Mouse (Mus musculus): ENCODE data around the gene Mchr1. TPM values are rescaled to one million over a fixed set of nuclear protein-coding genes. Genes with fewer than 3 reads are reported as not detected.

The Mchr1 gene
- total and polyA plus RNA-seq, 3 experiments: not detected

- Histone ChIP-seq H3K4me3 (replicated peaks in 1 of 3; ENCODE audit: low read depth in 2 of 3, low read length in 2 of 3, poor library complexity in 1 of 3) (no peak overlapping the region), H3K9ac (ENCODE audit: insufficient read depth, low read depth) (no peak overlapping the region), H3K79me2 (replicated peaks; ENCODE audit: control insufficient read depth, extremely low read depth, insufficient read depth, poor library complexity, severe bottlenecking) (no peaks in the 10 kb centered on the region), H3K27ac (ENCODE audit: insufficient read depth, low read depth) (no peak overlapping the region), H3K36me3 (replicated peaks in 1 of 2; ENCODE audit: control insufficient read depth in 1 of 2, insufficient read depth in 1 of 2, low read length in 1 of 2) (no peaks in the 10 kb centered on the region), H3K4me2 (ENCODE audit: insufficient read depth, low read depth, poor library complexity, severe bottlenecking) (no peak overlapping the region), H3K27me3 (replicated peaks) (no peaks in the 10 kb centered on the region), H3K9me3 (replicated peaks; ENCODE audit: low read length) (no peaks in the 10 kb centered on the region), H3K4me1 (ENCODE audit: control insufficient read depth in 1 of 2, insufficient read depth in 2 of 2) (peaks cover 5 to 33% of the 10 kb centered on the region in 2 experiments)
- DNase-seq (ENCODE audit: extremely low read depth): no peak
- in situ Hi-C loops (cut with MboI; ENCODE audit: low pct_ligation_motif_present, low pct_unique_long_range_greater_than_20kb, low sequenced_read_pairs): no loop called here
- TF ChIP-seq RAD21 (IDR thresholded peaks at IDR 0.05; ENCODE audit: low read depth, low read length): no peak
- TF ChIP-seq E2F4 (IDR thresholded peaks at IDR 0.05; ENCODE audit: insufficient replicate concordance, low read depth, low read length): no peak
- no peak for TF ChIP-seq IRF4 (IDR thresholded peaks at IDR 0.05; ENCODE audit: low read depth, low read length)
- no peak for TF ChIP-seq MAFK (IDR thresholded peaks at IDR 0.05; ENCODE audit: insufficient replicate concordance, low read length)
- no peak for TF ChIP-seq ZNF384 (IDR thresholded peaks at IDR 0.05; ENCODE audit: low read depth, low read length)
- no peak for TF ChIP-seq USF1 (IDR thresholded peaks at IDR 0.05; ENCODE audit: low read depth, low read length)
- TF ChIP-seq ZKSCAN1 (IDR thresholded peaks at IDR 0.05; ENCODE audit: borderline replicate concordance, low read depth, low read length): no peak
- TF ChIP-seq NELFE (IDR thresholded peaks at IDR 0.05; ENCODE audit: low read depth, low read length): no peak
- dilution Hi-C loops (cut with MboI; ENCODE audit: extremely low pct_ligation_motif_present, extremely low pct_unique_long_range_greater_than_20kb, low sequenced_read_pairs): no loop called here
Observed at GRCm38 (mm10) chr15:81258296-81258695, 23.0 kb downstream of the Mchr1 start.

- Histone ChIP-seq H3K27ac (ENCODE audit: insufficient read depth, low read depth) (no peak overlapping the region), H3K27me3 (replicated peaks) (no peaks in the 10 kb centered on the region), H3K4me1 (ENCODE audit: control insufficient read depth in 1 of 2, insufficient read depth in 2 of 2) (peaks cover 7 to 23% of the 10 kb centered on the region in 2 experiments), H3K9me3 (replicated peaks; ENCODE audit: low read length) (no peaks in the 10 kb centered on the region), H3K9ac (ENCODE audit: insufficient read depth, low read depth) (no peak overlapping the region), H3K4me3 (replicated peaks in 1 of 3; ENCODE audit: low read depth in 2 of 3, low read length in 2 of 3, poor library complexity in 1 of 3) (no peak overlapping the region), H3K79me2 (replicated peaks; ENCODE audit: control insufficient read depth, extremely low read depth, insufficient read depth, poor library complexity, severe bottlenecking) (no peaks in the 10 kb centered on the region), H3K36me3 (replicated peaks in 1 of 2; ENCODE audit: control insufficient read depth in 1 of 2, insufficient read depth in 1 of 2, low read length in 1 of 2) (no peaks in the 10 kb centered on the region), H3K4me2 (ENCODE audit: insufficient read depth, low read depth, poor library complexity, severe bottlenecking) (no peak overlapping the region)
- DNase-seq (ENCODE audit: extremely low read depth): no peak
- dilution Hi-C loops (cut with MboI; ENCODE audit: extremely low pct_ligation_motif_present, extremely low pct_unique_long_range_greater_than_20kb, low sequenced_read_pairs) (no loop called here), in situ Hi-C loops (cut with MboI; ENCODE audit: low pct_ligation_motif_present, low pct_unique_long_range_greater_than_20kb, low sequenced_read_pairs) (no loop called here)
- TF ChIP-seq SMC3 (IDR thresholded peaks at IDR 0.05; ENCODE audit: low read depth, low read length): no peak
- no peak for TF ChIP-seq TCF12 (IDR thresholded peaks at IDR 0.05; ENCODE audit: low read depth, low read length)
- TF ChIP-seq CTCF (conservative IDR thresholded peaks at IDR 0.05 in 1 of 2, IDR thresholded peaks at IDR 0.05 in 1 of 2; ENCODE audit: low read depth in 2 of 2, low read length in 2 of 2): no peak
- no peak for TF ChIP-seq RAD21 (IDR thresholded peaks at IDR 0.05; ENCODE audit: low read depth, low read length)
- TF ChIP-seq RCOR1 (conservative IDR thresholded peaks at IDR 0.05; ENCODE audit: low read depth, low read length): no peak
- TF ChIP-seq POLR2AphosphoS2 (IDR thresholded peaks at IDR 0.05; ENCODE audit: low read depth, low read length): no peak
- no peak for TF ChIP-seq POLR2A (IDR thresholded peaks at IDR 0.05; ENCODE audit: low read depth, low read length)
- TF ChIP-seq CHD1 (IDR thresholded peaks at IDR 0.05; ENCODE audit: low read depth, low read length): no peak
- no peak for TF ChIP-seq UBTF (IDR thresholded peaks at IDR 0.05; ENCODE audit: low read depth, low read length)
- no peak for TF ChIP-seq NRF1 (IDR thresholded peaks at IDR 0.05; ENCODE audit: low read depth, low read length)
- TF ChIP-seq TBP (conservative IDR thresholded peaks at IDR 0.05; ENCODE audit: low read depth, low read length): no peak
- no peak for TF ChIP-seq GABPA (IDR thresholded peaks at IDR 0.05; ENCODE audit: insufficient replicate concordance, low read depth, low read length)
- TF ChIP-seq EP300 (IDR thresholded peaks at IDR 0.05; ENCODE audit: low read length): no peak
- no peak for TF ChIP-seq USF1 (IDR thresholded peaks at IDR 0.05; ENCODE audit: low read depth, low read length)
Observed at GRCm38 (mm10) chr15:81259304-81259703, 24.0 kb downstream of the Mchr1 start.

Data from CH12.LX (cell line).